Mouse (Mus musculus) layer of hippocampus, postnatal 25 days (tissue): Measurements from ENCODE around the gene Tmem38b. TPM values are rescaled to one million over a fixed set of nuclear protein-coding genes. Genes with fewer than 3 reads are reported as not detected.
A peak's percentile ranks its signal among the peaks of the same experiment; 100 is the strongest.
"Not testable (repeated sequence)": the region's sequence is repeated elsewhere in the genome, so short reads cannot be mapped to it uniquely, and the experiment has no call there.

Source experiments
- DNase-seq, 2 experiments: peaks; one replicate each; pipeline ENCODE4 v3.0.0; 2022; ENCODE audit warnings: mixed read lengths in 2 of 2, low spot score in 1 of 2; ENCODE audit errors: extremely low spot score in 1 of 2
- total RNA-seq, 2 experiments: library from RNA; stranded (reverse); gene quantifications; 2 replicates each; pipeline ENCODE4 v1.2.3; 2021

Gene Tmem38b
- total RNA-seq: 10 to 100 TPM; 17.9 to 20.2 TPM

DNA sequence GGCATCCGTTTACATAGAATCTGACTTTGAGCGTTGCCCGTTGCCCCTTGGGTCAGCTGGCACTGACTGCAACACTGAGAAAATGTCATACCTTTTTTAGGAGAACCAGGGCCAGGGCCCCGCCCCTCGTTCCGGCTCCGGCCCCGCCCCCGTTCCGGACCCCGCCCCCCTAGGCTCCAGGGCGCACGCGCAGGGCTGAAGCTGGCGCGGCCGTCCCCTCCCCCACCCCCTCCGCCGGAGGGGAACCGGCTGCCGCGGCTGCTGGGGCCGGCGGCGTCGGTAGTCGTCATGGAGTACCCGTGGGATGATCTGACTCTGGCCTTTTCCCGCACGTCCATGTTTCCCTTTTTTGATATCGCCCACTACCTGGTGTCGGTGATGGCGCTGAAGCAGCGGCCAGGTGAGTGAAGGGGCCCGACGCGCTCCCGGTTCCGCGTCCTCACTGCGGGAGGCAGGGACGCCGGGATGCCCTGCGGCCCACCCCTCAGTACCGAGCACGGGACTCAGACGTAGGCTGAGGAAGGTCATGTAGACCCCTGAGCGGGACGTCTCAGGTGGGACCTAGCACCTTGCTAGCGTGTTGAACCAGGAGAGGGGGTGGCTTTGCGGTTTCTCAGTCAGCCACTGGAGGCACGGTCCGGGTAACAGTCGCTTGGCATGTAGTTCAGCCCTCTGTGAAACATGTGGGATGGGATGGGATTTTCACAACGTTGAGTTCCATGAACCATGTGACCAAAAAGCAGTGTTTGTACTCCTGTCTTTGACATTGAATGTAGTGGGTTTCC lies at the start of gene Tmem38b:
Tmem38b (plus strand) TSS at position 225 of the 785 bp plus-strand sequence.
- DNase-seq: peak; percentile 62 to 71

DNA sequence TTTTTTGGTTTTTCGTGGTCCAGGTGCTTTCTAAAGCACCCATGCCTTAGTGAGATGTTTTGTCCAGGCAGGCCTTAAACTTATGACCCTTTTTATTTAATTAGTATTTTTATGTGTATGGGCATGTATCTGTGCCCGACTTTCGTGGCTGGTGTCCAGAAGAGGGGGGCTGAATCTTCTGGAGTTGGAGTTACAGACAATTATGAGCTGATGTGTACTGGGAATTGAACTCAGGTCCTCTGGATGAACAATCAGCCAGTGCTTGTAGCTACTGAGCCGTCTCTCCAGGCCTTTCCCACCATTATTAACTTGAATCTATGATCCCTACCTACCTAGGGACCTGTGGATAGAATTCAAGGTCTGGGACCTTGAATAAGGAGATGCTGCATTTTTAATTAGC lies 44.4 kb upstream of the Tmem38b start:
- no peak for DNase-seq

DNA sequence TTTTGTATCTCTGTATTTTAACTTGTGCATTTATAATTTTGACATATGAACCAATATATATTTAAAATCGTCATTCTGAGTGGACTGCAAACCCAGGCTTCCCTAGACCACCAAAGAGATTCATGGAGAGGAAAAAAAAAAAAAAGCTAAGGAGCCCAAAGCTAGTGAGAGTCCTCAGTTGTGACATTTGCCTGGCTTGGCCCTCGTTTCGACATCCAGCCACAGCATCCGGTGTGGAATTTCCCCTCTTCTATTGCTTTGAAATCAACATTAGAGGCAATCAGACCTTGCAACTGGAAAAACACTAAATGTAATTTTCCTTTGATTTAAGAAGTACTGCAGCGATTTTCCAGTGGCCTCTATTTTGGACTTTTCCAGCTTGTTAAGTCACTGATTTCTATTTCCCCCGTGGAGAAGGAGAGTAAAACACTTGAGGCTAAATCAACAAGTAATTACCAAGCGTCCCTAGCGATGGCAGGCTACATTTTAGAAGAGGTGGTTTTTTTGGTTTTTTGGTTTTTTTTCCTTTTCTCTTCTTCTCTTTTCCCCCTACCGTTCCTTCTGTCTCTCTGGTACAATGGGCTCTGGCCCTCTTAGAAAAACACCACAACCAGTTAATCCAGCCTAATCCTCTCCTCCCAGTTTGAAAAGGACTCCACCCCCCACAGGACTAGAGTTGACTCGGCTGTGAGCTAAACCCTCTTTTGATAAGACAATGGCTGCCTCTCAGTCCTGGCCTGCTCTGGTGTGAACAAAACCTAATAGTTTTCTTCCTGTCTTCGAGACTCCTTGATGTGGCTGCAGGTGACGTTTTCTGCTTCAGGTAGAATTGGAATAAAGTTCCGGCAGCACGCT lies 43.4 kb upstream of the Tmem38b start:
- DNase-seq: no peak

DNA sequence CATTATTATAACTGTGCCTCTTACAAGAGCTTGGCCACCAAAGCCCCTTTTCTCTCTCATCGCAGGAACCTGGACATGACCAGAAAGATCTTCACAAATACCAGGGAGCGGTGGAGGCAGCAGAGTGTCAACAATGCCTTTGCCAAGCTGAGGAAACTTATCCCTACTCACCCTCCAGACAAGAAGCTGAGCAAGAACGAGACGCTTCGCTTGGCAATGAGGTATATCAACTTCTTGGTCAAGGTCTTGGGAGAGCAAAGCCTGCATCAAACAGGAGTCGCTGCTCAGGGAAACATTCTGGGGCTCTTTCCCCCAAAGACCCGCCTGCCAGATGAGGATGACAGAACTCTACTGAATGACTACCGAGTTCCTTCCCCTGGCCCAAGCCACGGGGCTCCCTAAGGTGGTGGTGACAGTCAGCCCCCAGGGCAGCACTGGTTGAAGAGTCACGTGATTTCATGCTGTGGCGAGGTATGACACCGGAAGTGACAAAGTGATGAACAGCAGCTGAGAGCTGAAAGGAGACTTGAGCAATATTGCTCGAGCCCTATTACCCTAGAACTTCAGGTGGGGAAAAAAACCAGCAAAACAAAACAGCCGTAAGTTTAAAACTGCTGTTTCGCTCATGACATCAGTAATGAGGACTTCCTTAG lies 40.0 kb upstream of the Tmem38b start:
- no peak for DNase-seq

DNA sequence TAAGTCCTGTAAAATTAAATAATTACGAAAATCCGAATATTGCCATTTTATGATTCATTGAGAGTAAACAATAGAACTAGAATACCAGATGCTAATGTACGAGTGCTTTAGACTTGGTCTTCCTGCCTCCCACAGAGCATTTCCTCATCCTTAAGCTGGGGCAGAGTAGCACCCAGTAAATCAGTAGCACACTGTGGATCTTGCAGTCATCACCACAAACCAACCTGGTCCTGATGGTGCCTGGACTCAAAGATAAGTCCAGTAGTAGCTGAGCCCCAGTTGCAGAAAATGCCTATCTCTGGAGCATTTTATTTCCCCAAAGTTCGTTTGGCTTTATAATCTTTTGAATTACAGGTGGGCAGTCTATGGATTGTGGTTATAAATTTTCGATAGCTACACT lies 39.0 kb upstream of the Tmem38b start:
- no peak for DNase-seq

DNA sequence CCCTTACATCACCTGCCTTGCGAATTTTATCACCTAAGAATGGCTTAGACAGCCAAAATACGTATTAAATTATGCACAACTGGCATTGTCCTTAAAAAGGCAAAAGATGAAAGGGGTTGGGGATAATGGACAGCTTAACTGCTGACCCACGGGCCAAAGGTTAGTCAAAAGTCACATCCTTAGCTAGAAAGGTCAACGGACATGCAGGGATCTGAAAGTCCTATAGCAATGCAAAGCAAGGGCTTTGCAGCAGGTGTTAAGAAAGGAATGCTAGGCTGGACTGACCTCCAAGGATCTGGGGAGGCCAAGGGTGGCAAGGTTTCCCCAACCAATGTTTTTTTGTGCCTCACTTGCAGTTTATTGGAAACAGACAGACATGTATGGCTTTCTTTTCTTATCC lies 36.5 kb upstream of the Tmem38b start:
- DNase-seq: no peak

DNA sequence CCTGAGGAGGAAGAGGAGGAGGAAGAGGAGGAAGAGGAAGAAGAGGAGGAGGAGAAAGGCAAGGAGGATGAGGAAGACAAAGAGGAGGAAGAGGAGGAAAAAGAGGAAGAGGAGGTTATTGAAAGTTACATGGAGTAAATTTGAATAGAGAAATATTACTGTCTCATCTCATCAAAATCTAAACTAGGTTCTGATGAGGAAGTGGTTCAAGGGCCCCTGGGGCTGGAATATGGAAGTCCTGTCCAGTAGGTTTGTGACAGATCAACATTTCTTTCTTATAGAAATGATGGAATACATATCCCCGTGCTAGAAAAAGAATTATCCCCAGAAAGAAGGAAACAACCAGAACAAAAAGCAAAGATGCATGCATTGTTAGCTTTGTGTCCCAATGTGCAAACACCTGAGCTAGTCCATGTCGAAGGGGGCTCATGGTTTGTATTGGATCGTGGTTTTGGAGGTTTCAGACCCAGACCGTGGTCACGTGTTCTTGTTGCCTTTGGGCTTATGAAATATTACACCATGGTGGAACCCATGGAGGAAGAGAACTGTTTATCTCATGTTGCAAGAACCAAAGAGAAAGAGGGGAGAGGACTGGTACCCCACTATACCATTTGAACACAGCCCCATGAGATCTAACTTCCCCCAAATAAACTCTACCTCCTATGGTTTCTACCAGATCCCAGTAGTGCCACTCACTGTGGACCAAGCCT lies 31.4 kb upstream of the Tmem38b start:
- DNase-seq: no peak

DNA sequence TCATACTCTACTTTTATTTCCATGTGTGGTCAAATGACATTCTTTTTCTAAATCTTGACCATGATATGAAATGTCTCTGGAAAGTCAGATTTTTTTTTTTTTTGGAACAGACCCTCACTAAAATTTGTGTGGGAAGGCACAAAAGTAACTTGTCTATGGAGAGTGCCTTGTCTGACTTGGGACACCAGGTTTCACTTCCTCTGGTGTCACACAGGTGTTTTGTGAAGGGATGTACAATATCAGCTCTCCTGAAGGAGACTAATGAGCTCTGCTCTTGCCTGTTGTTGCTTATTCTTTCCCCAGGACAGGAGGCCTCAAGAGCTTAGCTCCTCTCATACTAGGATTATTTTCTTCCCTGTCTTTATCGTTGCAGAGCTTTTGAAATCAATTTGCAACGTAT lies 30.8 kb upstream of the Tmem38b start:
- no peak for DNase-seq

DNA sequence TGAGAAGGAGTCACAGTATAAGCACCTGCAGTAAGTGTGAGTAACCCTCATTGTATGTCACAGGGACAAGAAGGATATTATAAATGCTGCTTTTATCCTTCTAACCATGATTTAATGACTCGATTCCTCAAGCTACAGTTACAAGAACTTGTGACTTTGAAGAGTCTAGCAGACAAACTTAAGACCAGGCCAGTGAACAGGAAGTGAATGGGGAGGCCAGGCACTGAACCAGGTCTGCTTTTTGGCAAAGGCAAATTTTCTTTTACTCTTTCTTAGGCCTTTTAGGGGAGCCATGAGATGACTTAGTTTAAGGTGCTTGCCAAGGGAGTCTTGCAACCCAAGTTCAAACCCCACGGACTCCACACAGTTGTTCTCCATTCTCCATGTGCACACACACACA lies 30.1 kb upstream of the Tmem38b start:
- DNase-seq: no peak

DNA sequence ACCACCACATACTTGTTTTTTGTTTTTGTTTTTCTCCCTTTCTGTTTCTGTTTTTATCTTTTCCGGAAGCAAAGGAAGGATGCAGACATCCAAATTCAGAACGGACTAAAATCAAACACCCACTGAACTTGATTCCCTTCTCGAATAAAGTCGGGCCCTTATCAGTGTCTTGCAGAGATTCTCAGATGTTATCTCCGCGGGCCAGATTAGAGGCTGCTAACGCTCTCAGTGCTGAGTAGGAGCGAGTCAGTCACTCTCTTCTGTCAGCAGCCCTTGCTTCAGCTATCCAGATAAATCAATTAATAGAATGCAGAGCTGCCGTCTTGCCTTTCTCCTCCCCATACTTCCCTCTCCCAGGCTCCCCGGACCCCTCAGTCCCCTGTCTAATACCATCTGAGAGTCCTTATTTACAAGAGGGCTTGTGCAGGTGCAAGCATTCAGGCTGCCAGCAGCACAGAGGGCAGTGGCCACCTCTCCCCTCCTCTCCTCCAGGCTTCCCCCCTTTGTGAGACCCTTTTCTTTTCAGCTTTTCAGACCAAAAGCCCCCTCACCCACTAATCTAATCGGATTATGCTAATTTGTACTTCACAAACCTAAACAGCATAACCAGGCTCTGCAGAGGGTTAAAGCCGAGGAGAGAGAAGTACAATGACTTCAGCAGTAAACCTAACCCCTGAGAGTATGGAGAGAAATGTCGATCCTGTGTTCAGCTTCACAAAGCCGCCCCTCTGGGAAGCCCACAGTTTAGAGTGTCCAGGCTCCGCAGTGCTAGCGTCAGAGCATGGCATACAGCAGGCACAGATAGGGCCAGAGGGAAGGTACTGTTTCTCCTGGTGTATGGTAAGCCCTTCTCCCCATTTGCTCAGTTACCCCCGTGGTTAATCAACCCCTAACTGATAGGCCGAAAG lies 28.7 kb upstream of the Tmem38b start:
- DNase-seq: no peak

DNA sequence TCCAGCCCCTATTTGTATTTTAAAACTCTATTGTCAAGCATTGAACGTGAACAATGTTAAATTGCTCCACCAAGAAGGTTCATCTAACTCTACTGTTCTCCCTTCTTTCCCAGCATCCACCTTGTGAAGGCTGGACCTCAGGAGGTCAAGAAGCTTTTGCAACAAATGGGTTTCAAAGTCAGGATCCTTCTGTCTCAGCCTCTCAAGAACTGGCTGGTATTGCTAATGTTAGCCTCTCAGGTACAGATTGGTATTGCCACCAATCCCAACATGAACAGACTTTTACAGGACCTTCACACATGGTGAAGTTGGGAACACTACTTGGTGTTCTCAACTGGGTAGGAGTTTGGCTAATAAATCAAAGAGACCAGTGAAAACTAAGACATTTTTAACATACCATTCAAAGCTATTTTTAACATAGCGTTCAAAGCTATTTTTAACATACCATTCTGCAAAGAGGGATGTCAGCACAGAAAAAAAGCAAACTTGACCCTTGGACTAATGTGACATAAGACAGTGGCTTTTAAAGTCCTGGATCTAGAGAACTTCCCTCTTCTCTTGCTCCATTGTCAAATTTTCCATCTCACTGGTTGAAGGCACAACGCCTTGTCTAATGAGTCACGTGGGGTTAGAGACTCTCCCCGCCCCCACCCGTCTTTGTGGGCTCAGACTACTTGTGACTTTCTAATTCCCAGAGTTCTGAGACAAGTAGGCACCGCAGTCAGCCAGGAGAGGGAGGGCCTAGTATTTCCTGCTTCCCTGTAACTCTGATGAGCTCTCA lies 26.8 kb upstream of the Tmem38b start:
- DNase-seq: no peak

DNA sequence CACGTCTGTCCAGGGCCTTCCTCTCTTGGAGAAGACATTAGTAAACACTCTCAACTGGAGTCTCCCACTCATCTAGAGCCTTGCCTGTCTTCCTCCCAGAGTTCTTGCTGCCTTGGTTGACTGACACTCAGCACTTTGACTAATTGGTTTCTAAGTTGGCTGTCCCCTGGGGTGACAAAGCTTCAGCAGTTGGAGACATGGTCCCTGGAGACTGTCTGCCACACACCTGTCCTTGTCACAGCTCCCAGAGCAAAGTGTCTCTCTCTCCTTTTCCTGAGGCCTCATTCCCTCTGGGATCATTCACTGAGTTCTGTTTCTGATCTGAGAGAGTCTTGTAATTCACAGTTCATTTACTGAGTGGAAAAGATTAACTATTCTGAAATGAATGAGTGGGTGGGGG lies 26.1 kb upstream of the Tmem38b start:
- DNase-seq: no peak

DNA sequence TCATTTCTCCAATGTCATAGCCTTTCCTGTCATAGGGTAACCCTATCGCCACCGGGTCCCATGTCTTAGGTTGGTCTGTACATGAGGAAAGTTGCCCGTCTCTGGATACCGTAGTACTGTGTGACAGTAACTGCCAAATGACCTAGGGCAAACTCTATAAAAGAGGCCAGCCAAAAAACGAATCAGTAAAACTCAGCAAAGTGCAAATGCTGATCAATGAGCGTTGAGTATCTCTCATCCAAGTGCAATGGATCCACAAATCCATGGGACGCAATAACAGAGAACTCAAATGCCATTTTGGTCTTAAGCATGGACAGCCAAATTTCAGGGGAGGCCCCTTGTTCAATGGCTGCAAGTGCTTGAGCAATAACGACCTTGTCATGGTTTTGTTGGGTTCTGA lies 22.2 kb upstream of the Tmem38b start:
- DNase-seq: not testable (repeated sequence)

DNA sequence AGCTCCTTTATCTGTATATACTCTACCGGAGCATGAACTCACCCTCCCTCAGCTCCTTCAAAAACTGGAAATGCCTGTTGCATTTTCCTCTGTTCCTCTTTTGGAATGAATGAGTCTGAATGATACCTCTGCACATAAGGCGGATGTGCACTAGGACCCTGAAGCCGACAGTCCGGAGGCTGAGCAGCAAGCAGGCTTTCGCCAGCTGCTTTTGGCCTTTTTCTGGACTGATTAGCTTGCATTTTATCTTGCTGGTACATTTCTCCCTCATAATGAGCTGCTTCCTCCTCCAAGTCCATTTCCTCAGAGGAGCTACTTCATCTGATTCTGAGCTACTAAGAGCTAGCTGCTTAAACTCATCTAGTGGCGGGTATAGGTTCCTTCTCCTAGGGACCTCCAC lies 19.4 kb upstream of the Tmem38b start:
- DNase-seq: not testable (repeated sequence)

DNA sequence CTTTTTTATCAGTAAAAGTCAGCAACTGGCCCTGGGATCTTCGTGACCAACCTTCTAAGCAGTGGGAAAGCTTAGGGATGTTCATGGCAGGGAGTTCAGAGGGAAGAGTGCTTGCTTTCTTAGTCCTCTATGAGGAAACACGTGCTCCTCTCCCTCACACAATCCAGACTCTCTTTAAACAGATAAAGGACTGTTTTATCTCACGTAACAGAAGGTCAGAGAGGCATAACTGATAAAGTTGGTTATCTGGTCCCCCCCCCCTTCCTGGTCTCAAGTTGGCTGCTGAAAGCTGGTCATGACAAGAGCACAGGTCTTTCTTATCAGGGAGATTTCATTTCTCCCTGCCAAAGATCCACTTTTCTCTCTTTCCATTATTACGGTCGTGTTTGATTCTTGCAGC lies 7.5 kb upstream of the Tmem38b start:
- DNase-seq: no peak

DNA sequence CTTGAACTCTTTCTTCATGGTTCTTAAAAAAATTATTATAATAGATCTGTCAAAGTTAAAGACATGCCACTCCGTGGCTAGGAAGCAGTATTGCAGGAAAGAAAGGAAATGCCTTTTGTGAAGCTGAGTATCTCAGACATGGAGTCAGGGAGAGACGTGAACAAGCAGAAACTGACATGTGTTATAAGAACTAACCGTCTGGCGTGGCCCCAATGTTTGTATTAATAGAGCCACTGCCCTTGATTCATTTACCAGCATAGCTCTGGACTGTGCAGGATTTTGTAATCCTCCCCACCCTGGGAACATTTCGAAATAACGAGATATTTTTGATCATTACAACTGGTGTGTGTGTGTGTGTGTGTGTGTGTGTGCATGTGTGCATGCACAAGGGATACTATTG lies 2.1 kb upstream of the Tmem38b start:
- no peak for DNase-seq

DNA sequence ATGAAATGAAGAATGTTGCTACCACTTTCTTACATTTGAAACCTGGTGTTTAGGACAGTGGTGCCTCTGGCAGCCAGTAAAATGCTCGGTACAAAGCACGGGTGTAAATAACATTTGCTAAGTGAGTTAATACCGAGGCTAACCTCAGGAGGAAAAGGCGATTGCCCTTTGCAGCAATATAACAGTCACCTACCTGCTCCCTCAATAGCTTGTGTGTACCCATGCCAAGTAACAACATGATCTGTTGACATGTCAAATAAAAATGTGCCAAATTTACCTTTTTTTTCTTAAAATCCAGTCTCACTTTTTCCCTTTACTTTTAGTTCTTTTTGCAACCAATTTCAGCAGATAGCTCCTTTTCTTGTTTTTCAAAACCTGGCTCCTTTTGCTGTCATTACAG lies 1.0 kb upstream of the Tmem38b start:
- DNase-seq: no peak

DNA sequence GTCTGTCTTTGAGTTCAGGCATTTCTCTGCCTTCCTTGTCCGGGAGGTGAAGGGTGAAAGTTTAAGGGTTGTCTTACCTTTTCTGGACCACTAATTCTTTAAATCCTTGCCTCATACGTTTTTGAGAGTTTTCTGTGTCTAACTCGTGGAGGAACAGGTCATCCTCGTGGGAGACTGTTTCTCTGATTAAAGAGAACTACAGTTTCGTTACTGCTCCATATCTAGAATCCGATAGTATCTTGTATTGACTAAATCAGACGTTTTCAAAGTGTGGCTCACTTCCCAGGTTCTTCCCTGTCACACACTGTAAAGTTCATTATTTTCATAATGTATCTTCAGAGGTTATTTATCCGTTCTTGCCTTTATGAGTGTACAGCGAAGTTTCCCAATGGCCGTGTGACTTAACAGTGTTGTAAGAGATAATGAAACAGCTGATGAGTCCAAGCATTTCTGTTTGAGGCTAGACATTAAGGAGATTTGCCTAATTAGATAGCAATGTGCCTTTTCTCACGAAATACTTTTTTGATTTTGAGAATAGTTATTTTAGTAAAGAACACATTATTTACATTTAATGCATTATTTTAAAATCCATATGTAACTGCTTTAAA lies 900 bp downstream of the Tmem38b start:
- DNase-seq: no peak
